Mouse (Mus musculus): Measurements from ENCODE around the gene Cd69. TPM values are rescaled to one million over a fixed set of nuclear protein-coding genes. Genes with fewer than 3 reads are reported as not detected.

Cd69 gene
- total RNA-seq, 2 experiments from 2014 or later, result not detected

DNA sequence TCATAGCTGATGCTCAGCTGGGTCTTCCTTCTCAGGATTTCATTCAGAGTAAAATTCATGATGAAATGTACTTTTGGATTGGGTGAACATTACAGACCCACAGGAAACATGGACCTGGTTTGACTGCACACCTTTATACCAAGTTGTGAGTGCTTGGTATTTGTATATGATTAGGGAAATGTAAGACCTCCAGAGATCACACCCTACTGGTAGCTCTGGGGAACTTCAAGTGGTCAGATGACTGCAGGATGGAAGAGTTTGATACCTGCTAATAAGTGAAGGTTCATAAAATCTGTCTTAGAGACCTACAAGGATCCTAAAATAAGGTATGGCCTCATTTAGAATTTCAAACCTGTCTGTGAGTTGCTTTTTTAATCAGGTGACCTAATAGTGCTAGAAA is 27.0 kb downstream of the Cd69 start:
- no peak for DNase-seq (ENCODE audit: low spot score in 2 of 2)

DNA sequence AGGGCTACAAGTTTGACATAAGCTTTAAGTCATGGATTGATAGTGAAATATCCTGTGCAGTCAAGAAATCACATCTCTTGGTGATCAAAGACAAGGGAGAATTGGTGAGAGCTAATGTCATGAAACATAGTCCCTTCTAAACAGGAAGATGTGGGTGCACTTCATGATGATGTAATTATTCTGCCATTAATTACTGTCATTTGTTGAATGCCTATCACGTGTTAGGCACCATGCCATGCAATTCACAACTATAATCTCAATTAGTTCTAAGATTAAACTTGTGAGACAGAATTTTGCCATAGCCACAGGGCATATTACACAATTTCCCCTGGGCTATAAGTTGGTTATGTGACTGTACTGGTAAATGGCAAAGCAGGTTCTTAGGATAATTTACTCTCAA is 28.2 kb downstream of the Cd69 start:
- no peak for DNase-seq (ENCODE audit: low spot score in 2 of 2)

DNA sequence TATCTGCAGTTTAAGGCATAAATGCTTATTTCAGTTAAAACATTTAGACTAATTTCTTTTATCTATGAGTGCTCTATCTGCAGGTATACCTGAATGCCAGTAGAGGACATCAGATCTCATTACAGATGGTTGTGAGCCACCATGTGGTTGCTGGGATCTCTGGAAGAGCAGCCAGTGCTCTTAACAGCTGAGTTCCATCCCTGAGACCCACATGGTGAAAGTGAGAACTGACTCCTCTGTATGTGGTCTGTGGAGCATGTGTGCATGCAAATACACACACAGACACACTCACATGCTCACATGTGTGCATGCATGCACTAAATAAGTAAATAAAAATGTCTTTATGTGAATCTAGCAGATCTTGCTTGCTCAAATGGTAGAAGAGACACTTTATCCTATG is 29.4 kb downstream of the Cd69 start:
- DNase-seq (ENCODE audit: low spot score in 2 of 2), result no peak

DNA sequence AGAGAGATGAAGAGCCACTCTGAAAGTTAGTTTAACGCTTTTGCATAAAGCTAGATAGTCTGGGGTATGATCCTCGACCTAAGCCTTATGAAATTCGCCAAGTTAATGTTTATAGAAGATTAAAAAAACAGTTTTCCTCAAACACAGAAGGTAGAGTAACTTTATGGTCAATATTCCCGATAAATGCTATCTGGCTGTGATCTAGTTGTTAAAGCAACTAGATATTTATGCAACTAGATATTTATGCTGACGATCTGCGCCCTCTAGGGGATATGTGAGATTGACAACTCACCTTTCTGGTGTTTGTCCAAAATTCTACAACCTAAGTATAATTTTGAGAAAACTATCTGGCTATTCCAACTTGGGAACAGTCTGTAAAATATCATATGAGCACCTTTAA is 33.3 kb downstream of the Cd69 start:
- no peak for DNase-seq (ENCODE audit: low spot score in 2 of 2)

DNA sequence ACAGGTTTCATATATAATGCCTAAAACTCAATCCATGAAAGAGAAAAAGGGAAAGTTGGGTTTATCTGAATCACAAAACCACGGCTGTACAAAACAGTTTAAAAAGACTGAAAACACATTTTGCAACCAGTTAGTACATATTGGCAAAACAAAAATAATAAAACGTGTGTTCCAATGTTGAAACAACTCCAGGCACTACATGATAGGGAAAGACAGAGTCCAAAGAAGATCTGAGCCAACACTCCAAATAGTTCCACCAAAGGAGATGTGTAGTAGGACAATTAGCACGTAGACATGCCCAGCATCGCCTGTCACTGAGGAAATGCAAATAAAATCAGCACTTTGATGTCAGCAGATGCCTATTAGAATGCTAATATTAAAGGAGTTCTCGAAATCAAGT is 33.8 kb downstream of the Cd69 start:
- no peak for DNase-seq (ENCODE audit: low spot score in 2 of 2)

DNA sequence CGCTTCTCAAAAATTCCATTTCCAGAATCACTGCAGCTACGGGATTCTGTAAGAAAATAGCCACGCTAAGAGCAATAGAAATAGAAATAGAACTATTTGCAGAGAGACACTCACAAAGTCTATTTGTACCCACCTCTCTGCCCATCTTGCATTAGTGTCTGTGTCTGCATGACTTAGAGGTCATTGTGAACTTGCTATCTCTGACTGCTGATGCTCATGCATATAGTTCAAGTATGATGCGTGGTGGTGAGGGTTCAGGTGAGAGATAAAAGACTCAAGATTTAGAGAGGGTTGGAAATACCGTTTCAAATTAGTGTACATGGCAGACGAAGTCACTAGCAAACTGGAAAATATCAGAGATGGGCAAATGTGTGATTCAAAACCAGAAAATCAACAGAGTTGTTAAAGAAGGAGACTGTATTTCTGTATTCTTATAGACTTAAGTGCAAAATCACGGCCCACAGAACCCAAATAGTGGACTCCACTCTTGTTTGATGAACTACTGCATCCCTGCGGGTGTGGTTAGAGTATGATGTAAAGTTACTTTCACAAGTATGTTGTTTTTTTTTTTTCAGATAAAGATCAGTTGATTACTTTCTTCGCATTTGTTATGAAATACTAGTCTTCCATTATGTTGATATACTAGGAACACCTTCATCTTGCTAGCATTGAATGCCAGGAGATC is 35.5 kb downstream of the Cd69 start:
- DNase-seq (ENCODE audit: low spot score in 2 of 2), result no peak

DNA sequence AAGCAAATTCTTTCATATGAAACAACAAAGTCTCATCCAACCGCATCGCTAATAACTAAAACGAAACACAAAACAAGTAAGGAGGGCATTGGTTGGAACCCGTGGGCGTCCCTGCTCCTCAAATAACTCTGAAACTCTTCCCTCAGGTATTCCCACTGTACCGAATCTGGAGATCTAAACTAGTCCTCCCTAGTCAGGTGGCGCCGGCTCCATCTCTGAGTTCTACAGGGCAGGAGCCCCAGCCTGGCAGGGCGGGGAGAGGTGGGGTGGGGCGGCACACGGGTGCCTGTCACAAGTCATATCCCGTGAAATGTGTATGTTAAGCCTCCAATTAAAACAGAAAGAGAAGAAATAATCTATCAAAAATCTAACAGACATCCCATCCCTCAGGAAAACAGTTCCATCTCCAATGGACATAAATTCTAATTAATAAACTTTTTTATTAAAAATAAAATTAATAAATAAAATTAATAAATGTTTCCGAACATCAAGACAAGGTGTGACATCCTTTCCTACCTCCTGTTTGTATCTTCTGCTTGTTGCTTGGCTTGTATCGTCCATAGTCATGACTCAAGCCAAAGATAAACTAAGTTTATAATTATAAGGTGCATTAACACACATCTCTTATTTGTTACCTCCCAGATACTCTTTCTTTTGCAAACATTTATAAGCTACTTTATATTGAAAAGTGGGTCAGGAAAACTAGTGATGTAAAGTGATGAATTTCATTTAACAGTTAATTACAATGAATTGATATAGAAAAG is 36.8 kb downstream of the Cd69 start:
- DNase-seq (ENCODE audit: low spot score in 2 of 2), result no peak

DNA sequence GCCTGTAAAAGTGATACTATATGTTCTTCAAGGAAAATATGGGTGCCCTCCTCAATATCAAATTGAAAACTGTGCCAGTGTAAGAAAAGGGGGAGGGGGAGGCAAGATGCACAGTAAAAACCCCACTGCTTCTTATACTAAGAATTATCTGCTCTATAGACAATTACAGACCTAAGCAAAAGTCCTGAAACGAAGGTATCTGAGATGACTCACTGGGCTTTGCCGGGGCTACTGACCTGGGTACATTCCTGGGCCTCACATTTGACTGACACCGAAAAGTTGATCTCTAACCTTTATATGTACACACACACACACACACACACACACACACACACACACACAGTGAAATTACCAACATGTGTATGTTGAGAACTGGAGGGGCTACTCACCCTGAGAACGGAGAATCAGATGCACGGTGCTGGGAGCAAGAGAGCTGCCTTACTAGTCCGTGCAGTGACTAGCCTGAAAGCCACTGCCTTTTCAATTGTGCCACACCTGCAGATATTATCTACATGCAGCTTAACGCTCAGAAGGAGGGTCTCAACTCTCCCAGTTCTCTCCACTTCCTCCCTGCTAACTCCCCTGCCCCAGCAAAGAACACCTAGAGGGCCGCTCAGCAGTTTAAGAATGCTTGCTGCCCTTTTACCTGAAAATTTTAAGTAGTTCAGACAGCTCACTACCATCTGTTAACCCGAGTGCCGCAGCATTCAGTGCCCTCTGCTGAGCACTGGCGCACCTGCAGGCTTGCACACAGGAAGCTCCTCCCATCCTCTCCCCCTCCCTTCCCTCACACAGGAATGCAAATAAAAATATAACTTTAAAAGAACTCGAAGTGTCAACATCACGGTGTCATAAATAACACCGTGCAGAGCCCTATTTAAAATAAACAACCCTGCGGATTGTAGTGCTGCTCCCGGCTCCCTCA is 37.6 kb downstream of the Cd69 start:
- DNase-seq (ENCODE audit: low spot score in 2 of 2), result peak; percentile 40 to 79

DNA sequence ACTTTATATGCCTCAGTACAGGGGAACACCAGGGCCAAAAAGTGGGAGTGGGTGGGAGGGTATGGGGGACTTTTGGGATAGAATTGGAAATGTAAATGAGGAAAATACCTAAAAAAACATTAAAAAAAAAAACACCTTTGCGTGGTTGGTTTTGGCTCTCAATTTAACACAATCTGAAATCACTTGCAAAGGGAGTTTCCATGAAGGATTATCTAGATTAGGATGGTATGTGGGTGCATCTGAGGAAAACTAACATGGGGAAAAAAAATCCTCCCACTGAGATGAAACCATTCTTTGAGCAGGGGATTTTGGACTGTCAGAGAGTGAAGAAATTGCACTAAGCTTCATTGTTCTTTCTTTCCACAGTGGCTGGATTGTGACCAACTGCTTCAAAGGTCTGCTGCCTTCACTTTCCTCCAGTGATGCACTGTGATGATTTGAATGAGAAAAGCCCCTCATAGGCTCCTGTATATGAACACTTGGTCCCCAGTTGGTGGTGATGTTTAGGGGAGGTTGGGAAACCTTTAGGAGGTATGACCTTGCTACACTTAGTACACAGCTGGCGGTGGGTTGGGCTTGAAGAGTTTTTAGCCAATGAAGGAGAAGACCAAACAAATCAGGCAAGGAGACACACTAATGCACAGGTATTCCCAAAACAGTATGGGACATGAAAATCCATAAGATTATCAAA is 38.4 kb downstream of the Cd69 start:
- DNase-seq (ENCODE audit: low spot score in 2 of 2), result no peak

DNA sequence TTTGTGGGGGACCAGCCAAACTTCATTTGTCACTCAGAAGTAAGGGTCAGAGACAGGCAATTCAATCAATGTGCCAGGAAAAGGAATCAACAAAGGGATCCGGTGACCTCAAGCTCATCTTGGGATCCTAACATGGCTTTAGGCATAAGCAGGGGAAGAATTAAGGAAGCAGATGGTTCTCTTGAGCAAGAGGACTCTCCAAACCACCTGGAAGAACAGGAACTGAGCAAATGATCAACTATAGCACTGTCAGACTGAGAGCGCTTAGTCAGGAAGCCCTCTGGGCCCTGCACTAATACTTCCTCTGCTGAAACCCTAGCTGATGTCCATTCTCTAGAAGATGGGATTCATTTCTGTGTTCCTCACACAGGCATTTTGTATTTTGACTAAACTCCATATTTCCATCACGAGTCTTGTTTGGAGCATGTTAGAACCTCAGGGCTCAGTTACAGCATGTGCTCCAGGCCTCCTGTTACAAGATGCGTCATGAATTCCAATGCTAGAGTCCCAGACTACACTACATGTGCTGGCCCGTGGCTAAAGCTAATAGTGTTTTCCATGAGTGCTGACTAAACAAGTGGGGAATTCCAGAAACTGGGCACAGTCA is 39.3 kb downstream of the Cd69 start:
- DNase-seq (ENCODE audit: low spot score in 2 of 2), result no peak

DNA sequence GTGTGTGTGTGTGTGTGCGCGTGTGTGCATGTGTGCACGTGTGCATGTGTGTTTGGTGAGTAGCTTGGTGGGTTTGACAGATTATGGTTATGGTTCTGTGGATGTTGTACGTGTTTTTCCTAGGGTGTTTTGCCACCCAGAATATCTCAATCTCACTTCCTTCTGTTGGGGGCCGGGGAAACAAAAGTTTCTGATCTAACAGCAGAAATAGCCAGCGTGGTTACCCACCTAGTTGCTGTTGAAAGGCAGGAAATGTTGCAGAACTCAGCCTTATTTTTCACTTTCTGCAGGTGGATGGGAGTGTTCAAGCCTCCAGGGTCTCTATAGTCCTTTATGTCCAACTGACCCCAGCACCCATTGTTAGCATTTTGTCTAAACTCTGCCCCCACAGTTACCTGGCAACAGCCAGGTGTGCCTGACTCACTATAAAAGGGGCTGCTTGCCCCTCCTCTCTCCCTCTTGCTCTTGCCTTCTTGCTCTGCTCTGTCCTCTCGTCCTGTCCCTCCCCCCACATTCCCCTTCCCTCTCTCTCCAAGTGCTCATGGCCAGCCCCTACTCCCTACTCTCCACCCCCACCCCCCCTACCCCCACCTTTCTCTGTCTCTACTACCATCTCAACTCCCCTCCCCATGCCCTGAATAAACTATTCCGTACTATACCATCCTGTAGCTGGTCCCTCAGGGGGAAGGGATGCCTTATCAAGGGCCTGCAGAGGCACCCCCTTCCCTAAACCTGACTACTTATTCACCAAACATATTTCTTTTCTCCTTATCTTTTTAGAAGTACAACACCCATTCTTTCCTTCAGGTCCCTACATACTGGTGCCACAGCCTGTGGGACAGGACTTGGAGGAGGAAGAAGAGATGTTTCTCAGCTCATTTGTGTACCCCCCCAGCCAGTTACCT is 40.5 kb downstream of the Cd69 start:
- DNase-seq (ENCODE audit: low spot score in 2 of 2), result no peak

DNA sequence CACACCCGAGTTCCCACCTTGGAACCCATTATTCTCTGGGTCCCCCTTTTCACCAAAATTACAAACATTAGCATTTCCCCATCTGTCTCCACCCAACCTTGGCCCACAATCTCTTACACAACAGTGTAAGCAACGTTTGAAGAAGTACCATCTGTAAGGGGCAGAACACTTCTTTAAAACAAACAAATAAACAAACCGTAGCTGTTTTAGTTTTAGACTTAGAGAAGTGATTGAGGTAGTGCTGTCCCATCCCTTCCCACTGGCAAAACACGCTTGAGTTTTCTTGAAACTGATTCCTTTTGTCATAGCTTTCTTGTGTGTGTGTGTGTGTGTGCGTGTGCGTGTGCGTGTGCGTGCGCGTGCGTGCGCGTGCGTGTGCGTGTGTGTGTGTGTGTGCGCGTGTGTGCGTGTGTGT is 41.3 kb downstream of the Cd69 start:
- DNase-seq (ENCODE audit: low spot score in 2 of 2), result no peak

DNA sequence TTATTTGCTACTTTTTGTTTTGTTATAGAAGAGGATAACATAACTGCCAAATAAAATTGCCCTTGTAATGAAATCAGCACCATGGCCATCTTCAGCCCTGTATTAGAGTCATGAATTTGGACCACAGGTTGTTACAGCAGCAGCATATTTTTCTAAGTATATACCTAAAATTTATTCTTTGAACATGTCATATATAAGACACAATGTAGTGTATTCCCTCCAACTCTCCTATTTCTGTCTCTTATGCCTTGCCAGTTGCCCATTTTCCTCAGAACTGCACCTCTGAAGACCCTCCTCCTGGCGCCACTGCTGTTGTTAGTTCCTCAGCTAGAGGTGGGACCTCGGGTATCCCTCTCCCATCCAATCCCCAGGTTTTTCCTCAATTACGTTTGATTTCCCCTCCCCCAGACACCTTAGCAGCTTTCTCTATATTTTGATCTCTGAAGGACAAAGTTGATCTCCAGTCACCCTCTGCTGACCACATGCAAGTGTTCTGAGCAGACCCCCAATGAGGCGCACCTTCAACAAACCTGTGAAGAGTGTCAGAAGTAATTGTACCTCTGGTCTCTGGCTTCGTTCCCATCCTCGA is 41.8 kb downstream of the Cd69 start:
- DNase-seq (ENCODE audit: low spot score in 2 of 2), result no peak

DNA sequence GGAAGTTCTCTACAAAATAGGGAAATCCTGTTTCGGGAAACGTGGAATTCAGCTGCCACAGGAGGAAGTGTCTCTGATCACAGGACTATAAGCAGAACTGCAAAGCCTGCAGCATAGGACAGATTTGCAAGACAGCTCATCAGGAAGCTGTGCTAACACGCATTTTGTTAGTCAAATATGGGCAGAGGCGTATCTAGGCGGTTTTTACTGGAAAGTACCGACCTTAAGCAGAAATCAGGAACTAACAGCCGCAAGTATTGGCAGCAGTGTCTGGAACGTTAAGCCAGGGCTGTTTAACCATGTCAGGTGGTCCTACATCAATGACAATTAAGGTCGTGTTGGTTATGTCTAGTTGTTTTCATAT is 42.4 kb downstream of the Cd69 start:
- peak in 1 of 2 experiments; percentile 47 for DNase-seq (ENCODE audit: low spot score in 2 of 2)

DNA sequence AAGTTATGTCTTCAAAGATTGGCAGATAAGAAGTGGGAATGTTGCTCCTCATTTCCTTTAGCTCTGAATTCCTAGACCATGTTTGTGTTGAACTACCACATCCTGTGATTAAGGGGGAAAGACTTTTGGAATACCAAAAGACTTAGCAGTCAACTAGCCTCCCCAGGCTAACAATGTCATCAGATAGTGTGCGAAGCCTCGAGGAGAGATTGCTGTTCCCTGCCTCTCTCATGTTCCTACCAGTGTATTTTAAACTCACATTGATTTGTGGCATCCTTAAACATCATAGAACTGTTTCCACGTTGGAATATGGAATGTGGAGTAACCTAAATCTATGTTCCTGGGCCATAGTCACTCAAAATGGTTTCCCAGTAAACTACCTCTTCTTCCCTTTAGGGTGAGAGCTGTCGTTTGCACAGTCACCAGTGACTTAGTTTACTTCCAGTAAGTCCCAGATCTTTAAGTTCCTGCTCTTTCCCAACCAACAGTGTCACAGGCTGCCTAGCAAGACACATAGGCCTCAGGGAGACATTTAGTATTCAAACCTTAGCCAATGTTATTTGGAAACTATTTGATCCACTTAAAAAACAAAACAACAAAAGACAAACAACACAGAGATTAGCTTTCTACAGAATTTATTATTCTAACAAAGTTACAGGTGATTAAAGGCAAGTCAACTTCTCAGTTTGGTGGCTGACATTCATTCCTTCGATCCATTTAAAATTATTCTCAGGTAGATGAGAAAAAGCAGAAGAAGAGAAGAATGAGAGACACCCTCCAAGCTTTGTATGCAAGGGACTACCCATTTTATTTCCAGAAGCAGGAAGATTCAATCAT is 43.0 kb downstream of the Cd69 start:
- DNase-seq (ENCODE audit: low spot score in 2 of 2), result no peak

DNA sequence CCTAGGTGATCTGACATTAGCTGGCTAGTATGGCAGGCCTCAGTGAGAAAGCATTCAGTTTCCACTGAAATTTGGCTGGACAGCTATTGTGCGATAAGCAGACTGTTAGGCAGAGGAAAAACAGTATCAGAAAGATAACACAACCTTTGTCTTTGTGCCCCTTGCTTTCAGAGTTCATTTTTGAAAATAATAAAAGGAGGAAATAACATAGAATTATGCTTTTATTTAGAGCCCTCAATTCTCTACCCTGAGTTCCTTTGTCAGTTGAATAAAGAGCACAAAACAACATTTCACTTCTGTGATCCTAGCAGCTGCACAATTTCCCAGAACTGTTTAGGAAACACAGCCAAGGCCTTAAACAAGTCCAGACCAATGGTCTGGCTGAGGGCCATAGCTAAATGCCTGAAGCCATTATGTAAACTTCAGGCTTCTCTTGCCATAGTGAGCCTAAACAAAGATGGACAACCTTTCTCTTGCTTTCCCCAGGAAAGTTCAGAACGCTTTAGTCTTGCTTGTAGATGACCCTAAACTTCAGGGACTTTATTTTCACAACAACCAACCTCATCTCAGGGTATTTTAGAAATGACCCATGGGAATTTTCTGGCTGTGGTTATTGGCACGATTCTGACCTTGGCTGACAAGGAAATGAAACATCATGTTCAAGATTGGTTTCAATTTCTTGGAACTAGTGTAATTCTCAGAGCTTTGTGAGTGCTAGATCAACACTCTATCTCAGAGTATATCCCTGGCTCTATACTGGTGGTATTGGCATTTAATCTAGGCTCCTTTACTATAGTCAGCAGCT is 45.3 kb downstream of the Cd69 start:
- DNase-seq (ENCODE audit: low spot score in 2 of 2), result no peak

DNA sequence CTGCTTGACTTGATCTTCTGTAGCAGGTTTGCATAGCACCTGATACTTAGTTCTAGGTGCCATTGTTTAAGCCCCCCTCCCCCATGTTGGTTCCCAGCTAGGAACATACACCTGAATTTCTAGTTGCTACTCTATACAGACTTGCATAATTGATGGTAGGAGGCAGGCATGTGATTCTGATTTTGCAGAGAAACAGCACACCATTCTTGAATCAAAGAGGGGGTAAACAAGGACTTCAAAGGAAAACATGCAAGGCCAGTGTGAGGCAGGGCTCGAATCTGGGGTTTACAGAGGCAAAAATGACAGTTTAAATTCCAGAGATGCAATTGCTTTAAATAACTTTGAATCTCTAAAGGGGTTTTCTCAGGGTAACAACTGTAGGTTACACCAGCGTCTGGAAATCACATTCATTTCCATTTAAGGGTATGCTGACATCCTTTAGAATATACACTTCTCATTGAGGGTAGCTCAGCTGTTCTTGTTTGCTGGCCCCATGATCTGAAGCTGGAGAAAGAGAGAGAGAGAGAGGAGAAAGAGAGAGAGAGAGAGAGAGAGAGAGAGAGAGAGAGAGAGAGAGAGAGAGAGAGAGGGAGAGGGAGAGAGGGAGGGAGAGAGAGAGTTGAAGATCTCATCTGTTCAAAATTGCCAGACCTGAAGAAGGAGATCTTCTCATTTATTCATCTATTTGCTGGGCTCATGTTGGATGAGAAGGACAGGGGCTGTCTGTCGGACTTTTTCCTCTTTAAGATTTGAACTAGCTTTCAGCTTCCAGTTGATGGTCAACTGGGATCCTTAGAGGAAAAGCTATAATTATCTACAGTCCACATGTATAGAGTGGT is 46.1 kb downstream of the Cd69 start:
- DNase-seq (ENCODE audit: low spot score in 2 of 2), result no peak
